Mouse (Mus musculus): ENCODE data around the gene Rin2. TPM values are rescaled to one million over a fixed set of nuclear protein-coding genes. Genes with fewer than 3 reads are reported as not detected.

Rin2 gene
- polyA plus RNA-seq, 1 experiment from 2014 or later, result 21.1 TPM

- H3K27me3 ChIP-seq (ENCODE audit: control insufficient read depth, insufficient read depth, low read length), result no peaks in the 10 kb centered on the region
- no peak overlapping the region for H3K4me2 ChIP-seq (ENCODE audit: low read depth, low read length)
- DNase-seq (ENCODE audit: low spot score), result no peak
- 89% methylated on average over 3 of the region's 3 CpGs for whole genome bisulfite sequencing
- H3K4me1 ChIP-seq (ENCODE audit: control insufficient read depth, insufficient read depth, low read length), result no peaks in the 10 kb centered on the region; the same call in 1 of the 2 replicates
- no peak overlapping the region for H3K27ac ChIP-seq (replicated peaks; ENCODE audit: low read depth, low read length)
- no peaks in the 10 kb centered on the region for H3K9me3 ChIP-seq (replicated peaks; ENCODE audit: control insufficient read depth, low read length)
- H3K36me3 ChIP-seq (replicated peaks; ENCODE audit: control insufficient read depth, insufficient read depth, low read depth, low read length), result no peaks in the 10 kb centered on the region
- H3K4me3 ChIP-seq (ENCODE audit: low read depth, low read length), result no peak overlapping the region
- no peak overlapping the region for H3K9ac ChIP-seq (replicated peaks; ENCODE audit: low read length)
- no peak for ATAC-seq (replicated peaks; ENCODE audit: insufficient number of reproducible peaks, low FRiP score, low TSS enrichment, low read depth)
Observed at GRCm38 (mm10) chr2:145830417-145830816, 155.4 kb downstream of the Rin2 start.

- ATAC-seq (replicated peaks; ENCODE audit: insufficient number of reproducible peaks, low FRiP score, low TSS enrichment, low read depth), result peak; percentile 91
- peak overlapping the region; percentile 18; the same call in 1 of the 2 replicates for H3K9ac ChIP-seq (replicated peaks; ENCODE audit: low read length)
Observed at GRCm38 (mm10) chr2:145831949-145832835, 157.2 kb downstream of the Rin2 start.

GRCm38 (mm10) chr2:145832836-145833221 lies 157.8 kb downstream of the Rin2 start:
- Histone ChIP-seq H3K27me3 (ENCODE audit: control insufficient read depth, insufficient read depth, low read length) (no peaks in the 10 kb centered on the region), H3K9ac (replicated peaks; ENCODE audit: low read length) (no peak overlapping the region), H3K9me3 (replicated peaks; ENCODE audit: control insufficient read depth, low read length) (no peaks in the 10 kb centered on the region), H3K4me1 (ENCODE audit: control insufficient read depth, insufficient read depth, low read length) (no peaks in the 10 kb centered on the region; the same call in 1 of the 2 replicates), H3K4me2 (ENCODE audit: low read depth, low read length) (no peak overlapping the region), H3K4me3 (ENCODE audit: low read depth, low read length) (no peak overlapping the region), H3K36me3 (replicated peaks; ENCODE audit: control insufficient read depth, insufficient read depth, low read depth, low read length) (no peaks in the 10 kb centered on the region), H3K27ac (replicated peaks; ENCODE audit: low read depth, low read length) (peak overlapping the region; percentile 87)
- WGBS, result 31% methylated on average over 5 of the region's 5 CpGs
- DNase-seq (ENCODE audit: low spot score) (peak; percentile 43), ATAC-seq (replicated peaks; ENCODE audit: insufficient number of reproducible peaks, low FRiP score, low TSS enrichment, low read depth) (no peak)

More at GRCm38 (mm10) chr2:145831949-145832835, 157.2 kb downstream of the Rin2 start:
- Histone ChIP-seq H3K4me2 (ENCODE audit: low read depth, low read length) (peak overlapping the region; percentile 21), H3K36me3 (replicated peaks; ENCODE audit: control insufficient read depth, insufficient read depth, low read depth, low read length) (no peaks in the 10 kb centered on the region), H3K9me3 (replicated peaks; ENCODE audit: control insufficient read depth, low read length) (no peaks in the 10 kb centered on the region), H3K4me3 (ENCODE audit: low read depth, low read length) (no peak overlapping the region), H3K27ac (replicated peaks; ENCODE audit: low read depth, low read length) (peak overlapping the region; percentile 87), H3K4me1 (ENCODE audit: control insufficient read depth, insufficient read depth, low read length) (no peaks in the 10 kb centered on the region; the same call in 1 of the 2 replicates), H3K27me3 (ENCODE audit: control insufficient read depth, insufficient read depth, low read length) (no peaks in the 10 kb centered on the region)
- DNase-seq (ENCODE audit: low spot score), result peak; percentile 92
- WGBS, result 24% methylated on average over 17 of the region's 17 CpGs

- 60% methylated on average over 3 of the region's 3 CpGs for WGBS
- Histone ChIP-seq H3K9me3 (replicated peaks; ENCODE audit: control insufficient read depth, low read length) (no peaks in the 10 kb centered on the region), H3K4me1 (ENCODE audit: control insufficient read depth, insufficient read depth, low read length) (no peaks in the 10 kb centered on the region; the same call in 1 of the 2 replicates), H3K27me3 (ENCODE audit: control insufficient read depth, insufficient read depth, low read length) (no peaks in the 10 kb centered on the region), H3K4me3 (ENCODE audit: low read depth, low read length) (no peak overlapping the region), H3K4me2 (ENCODE audit: low read depth, low read length) (no peak overlapping the region), H3K36me3 (replicated peaks; ENCODE audit: control insufficient read depth, insufficient read depth, low read depth, low read length) (no peaks in the 10 kb centered on the region), H3K9ac (replicated peaks; ENCODE audit: low read length) (no peak overlapping the region), H3K27ac (replicated peaks; ENCODE audit: low read depth, low read length) (peak overlapping the region; percentile 87)
- DNase-seq (ENCODE audit: low spot score) (peak; percentile 26), ATAC-seq (replicated peaks; ENCODE audit: insufficient number of reproducible peaks, low FRiP score, low TSS enrichment, low read depth) (no peak)
Observed at GRCm38 (mm10) chr2:145833341-145833740, 158.3 kb downstream of the Rin2 start.

- Histone ChIP-seq H3K9me3 (replicated peaks; ENCODE audit: control insufficient read depth, low read length) (no peaks in the 10 kb centered on the region), H3K27me3 (ENCODE audit: control insufficient read depth, insufficient read depth, low read length) (no peaks in the 10 kb centered on the region), H3K27ac (replicated peaks; ENCODE audit: low read depth, low read length) (no peak overlapping the region), H3K9ac (replicated peaks; ENCODE audit: low read length) (no peak overlapping the region), H3K4me3 (ENCODE audit: low read depth, low read length) (no peak overlapping the region), H3K4me2 (ENCODE audit: low read depth, low read length) (no peak overlapping the region), H3K4me1 (ENCODE audit: control insufficient read depth, insufficient read depth, low read length) (no peaks in the 10 kb centered on the region; the same call in 1 of the 2 replicates), H3K36me3 (replicated peaks; ENCODE audit: control insufficient read depth, insufficient read depth, low read depth, low read length) (no peaks in the 10 kb centered on the region)
- WGBS, result 95% methylated on average over 1 of the region's 1 CpGs
- ATAC-seq (replicated peaks; ENCODE audit: insufficient number of reproducible peaks, low FRiP score, low TSS enrichment, low read depth), result no peak
- DNase-seq (ENCODE audit: low spot score), result no peak
Observed at GRCm38 (mm10) chr2:145835920-145836319, 160.9 kb downstream of the Rin2 start.

GRCm38 (mm10) chr2:145838675-145839074 lies 163.7 kb downstream of the Rin2 start:
- H3K4me3 ChIP-seq (ENCODE audit: low read depth, low read length), result no peak overlapping the region
- H3K36me3 ChIP-seq (replicated peaks; ENCODE audit: control insufficient read depth, insufficient read depth, low read depth, low read length), result no peaks in the 10 kb centered on the region
- 85% methylated on average over 3 of the region's 3 CpGs for WGBS
- ATAC-seq (replicated peaks; ENCODE audit: insufficient number of reproducible peaks, low FRiP score, low TSS enrichment, low read depth) (no peak), DNase-seq (ENCODE audit: low spot score) (no peak)
- no peaks in the 10 kb centered on the region for H3K27me3 ChIP-seq (ENCODE audit: control insufficient read depth, insufficient read depth, low read length)
- H3K4me1 ChIP-seq (ENCODE audit: control insufficient read depth, insufficient read depth, low read length), result no peaks in the 10 kb centered on the region
- no peak overlapping the region for H3K4me2 ChIP-seq (ENCODE audit: low read depth, low read length)
- no peak overlapping the region for H3K27ac ChIP-seq (replicated peaks; ENCODE audit: low read depth, low read length)
- no peaks in the 10 kb centered on the region for H3K9me3 ChIP-seq (replicated peaks; ENCODE audit: control insufficient read depth, low read length)
- no peak overlapping the region for H3K9ac ChIP-seq (replicated peaks; ENCODE audit: low read length)

GRCm38 (mm10) chr2:145839565-145840315 lies 164.7 kb downstream of the Rin2 start:
- no peak for DNase-seq (ENCODE audit: low spot score)
- no peak overlapping the region for H3K4me3 ChIP-seq (ENCODE audit: low read depth, low read length)
- H3K27ac ChIP-seq (replicated peaks; ENCODE audit: low read depth, low read length), result no peak overlapping the region
- H3K9ac ChIP-seq (replicated peaks; ENCODE audit: low read length), result no peak overlapping the region
- no peaks in the 10 kb centered on the region for H3K27me3 ChIP-seq (ENCODE audit: control insufficient read depth, insufficient read depth, low read length)
- ATAC-seq (replicated peaks; ENCODE audit: insufficient number of reproducible peaks, low FRiP score, low TSS enrichment, low read depth), result no peak
- no peaks in the 10 kb centered on the region for H3K4me1 ChIP-seq (ENCODE audit: control insufficient read depth, insufficient read depth, low read length)
- WGBS, result 83% methylated on average over 9 of the region's 9 CpGs
- H3K9me3 ChIP-seq (replicated peaks; ENCODE audit: control insufficient read depth, low read length), result no peaks in the 10 kb centered on the region
- no peaks in the 10 kb centered on the region for H3K36me3 ChIP-seq (replicated peaks; ENCODE audit: control insufficient read depth, insufficient read depth, low read depth, low read length)
- no peak overlapping the region for H3K4me2 ChIP-seq (ENCODE audit: low read depth, low read length)

GRCm38 (mm10) chr2:145840320-145840719 lies 165.3 kb downstream of the Rin2 start:
- H3K36me3 ChIP-seq (replicated peaks; ENCODE audit: control insufficient read depth, insufficient read depth, low read depth, low read length), result no peaks in the 10 kb centered on the region
- ATAC-seq (replicated peaks; ENCODE audit: insufficient number of reproducible peaks, low FRiP score, low TSS enrichment, low read depth) (no peak), DNase-seq (ENCODE audit: low spot score) (no peak)
- no peaks in the 10 kb centered on the region for H3K9me3 ChIP-seq (replicated peaks; ENCODE audit: control insufficient read depth, low read length)
- 78% methylated on average over 3 of the region's 3 CpGs for WGBS
- H3K27me3 ChIP-seq (ENCODE audit: control insufficient read depth, insufficient read depth, low read length), result no peaks in the 10 kb centered on the region
- no peak overlapping the region for H3K4me2 ChIP-seq (ENCODE audit: low read depth, low read length)
- no peak overlapping the region for H3K9ac ChIP-seq (replicated peaks; ENCODE audit: low read length)
- no peak overlapping the region for H3K27ac ChIP-seq (replicated peaks; ENCODE audit: low read depth, low read length)
- no peaks in the 10 kb centered on the region for H3K4me1 ChIP-seq (ENCODE audit: control insufficient read depth, insufficient read depth, low read length)
- no peak overlapping the region for H3K4me3 ChIP-seq (ENCODE audit: low read depth, low read length)
